Mouse (Mus musculus) ES-E14 (cell line): ENCODE results near the gene Sec14l1.

Experiments
- CHD2 ChIP-seq: IDR thresholded peaks from 2 replicates; pipeline ENCODE4 v1.6.1; 2014; ENCODE audit warnings: mild to moderate bottlenecking, low read depth, low read length, inconsistent platforms
- HCFC1 ChIP-seq: IDR thresholded peaks from 2 replicates; pipeline ENCODE4 v1.6.1; 2012; ENCODE audit warnings: low read length, inconsistent platforms, borderline replicate concordance; ENCODE audit not compliant: insufficient read depth

DNA sequence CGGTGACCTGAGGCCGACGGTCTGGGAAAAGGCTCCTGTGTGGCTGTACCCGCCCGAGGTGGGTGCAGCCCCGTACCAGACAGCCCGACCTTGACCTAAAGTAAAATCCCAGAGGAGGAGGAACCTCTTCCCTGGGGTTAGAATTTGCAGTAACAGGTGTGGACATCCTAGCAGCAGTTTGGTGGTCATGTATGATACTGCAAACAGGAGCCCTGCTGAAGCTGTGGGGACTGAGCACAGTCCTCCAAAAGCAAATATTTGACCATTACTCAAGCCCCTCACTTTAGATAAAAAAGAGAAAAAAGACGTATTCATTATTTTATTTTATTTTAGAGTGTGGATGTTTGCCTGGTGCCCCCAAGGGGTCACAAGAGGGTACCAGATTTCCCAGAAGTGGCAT lies 37.7 kb upstream of the Sec14l1 start:
- TF ChIP-seq CHD2 (no peak), HCFC1 (no peak)
